ENCODE assay signal across 8 mouse cellular contexts in genomic region chr6:87589718-87590393, GRCm38 (mm10). TPM values are rescaled to one million over a fixed set of nuclear protein-coding genes. Genes with fewer than 3 reads are reported as not detected.
DNase-seq lines count a peak whose midpoint lies in the region; ATAC-seq and TF ChIP-seq lines count a peak whose summit lies in the region.

No protein-coding gene starts in this region.

- H3K4me1 ChIP-seq in heart, embryonic 13.5 days = peaks cover 15% of the 10 kb centered on the region
- peaks cover 19% of the 10 kb centered on the region for H3K4me1 ChIP-seq in embryonic facial prominence, embryonic 15.5 days
- H3K4me1 ChIP-seq in limb, embryonic 11.5 days (ENCODE audit: control insufficient read depth, insufficient read depth, low read length) = no peaks in the 10 kb centered on the region
- peaks cover 23% of the 10 kb centered on the region for H3K4me1 ChIP-seq in neural tube, embryonic 12.5 days
- H3K4me1 ChIP-seq in cerebellum, adult 2 months (ENCODE audit: control insufficient read depth, insufficient read depth, low read length) = 0 out of 2 replicates have a peak, but pooled peaks cover 3% of the 10 kb centered on the region

- no peak for TF ChIP-seq CTCF in cerebellum, adult 2 months (IDR thresholded peaks at IDR 0.05; ENCODE audit: borderline replicate concordance, insufficient read depth, low read depth, low read length)

- peak overlapping the region; percentile 81 for H3K9ac ChIP-seq in heart, embryonic 13.5 days
- 0 out of 2 replicates have a peak overlapping the region, but pooled peaks have one; percentile 31 for H3K9ac ChIP-seq in embryonic facial prominence, embryonic 15.5 days
- peak overlapping the region; percentile 56 for H3K9ac ChIP-seq in limb, embryonic 11.5 days (ENCODE audit: low read length)
- H3K9ac ChIP-seq in neural tube, embryonic 12.5 days = peak overlapping the region; percentile 58; the same call in 1 of the 2 replicates

- H3K9me3 ChIP-seq in heart, embryonic 13.5 days = no peaks in the 10 kb centered on the region
- no peaks in the 10 kb centered on the region for H3K9me3 ChIP-seq in embryonic facial prominence, embryonic 15.5 days (replicated peaks)
- no peaks in the 10 kb centered on the region for H3K9me3 ChIP-seq in limb, embryonic 11.5 days (ENCODE audit: control insufficient read depth, low read length)
- no peaks in the 10 kb centered on the region for H3K9me3 ChIP-seq in neural tube, embryonic 12.5 days

- WGBS in heart, embryonic 13.5 days = 16% methylated on average over 12 of the region's 12 CpGs
- 14% methylated on average over 12 of the region's 12 CpGs for WGBS in embryonic facial prominence, embryonic 15.5 days
- WGBS in limb, embryonic 11.5 days = 20% methylated on average over 11 of the region's 12 CpGs
- WGBS in neural tube, embryonic 12.5 days = 12% methylated on average over 12 of the region's 12 CpGs
- WGBS in cerebellum, adult 2 months = 15% methylated on average over 12 of the region's 12 CpGs

- peak overlapping the region; percentile 95 for H3K4me2 ChIP-seq in heart, embryonic 13.5 days
- peak overlapping the region; percentile 92 for H3K4me2 ChIP-seq in embryonic facial prominence, embryonic 15.5 days (replicated peaks)
- peak overlapping the region; percentile 96 for H3K4me2 ChIP-seq in limb, embryonic 11.5 days (ENCODE audit: low read depth, severe bottlenecking)
- peak overlapping the region; percentile 92 for H3K4me2 ChIP-seq in neural tube, embryonic 12.5 days (replicated peaks)

- TF ChIP-seq POLR2A in cerebellum, adult 2 months (IDR thresholded peaks at IDR 0.05; ENCODE audit: borderline replicate concordance, insufficient read depth, low read length) = no peak

- DNase-seq in heart, postnatal 4 days = no peak
- no peak for DNase-seq in limb, embryonic 11.5 days (ENCODE audit: low spot score)
- DNase-seq in cerebellum, adult 2 months = no peak
- no peak for DNase-seq in kidney, postnatal 36 days
- DNase-seq in layer of hippocampus, adult 9-10 months (ENCODE audit: low spot score) = no peak

- H3K36me3 ChIP-seq in heart, embryonic 13.5 days = 0 out of 2 replicates have a peak, but pooled peaks cover 2% of the 10 kb centered on the region
- H3K36me3 ChIP-seq in embryonic facial prominence, embryonic 15.5 days = no peaks in the 10 kb centered on the region
- no peaks in the 10 kb centered on the region for H3K36me3 ChIP-seq in limb, embryonic 11.5 days (ENCODE audit: control insufficient read depth, insufficient read depth, low read length)
- H3K36me3 ChIP-seq in neural tube, embryonic 12.5 days = no peaks in the 10 kb centered on the region

- peak overlapping the region; percentile 51; the same call in 1 of the 2 replicates for H3K27ac ChIP-seq in heart, embryonic 13.5 days (replicated peaks)
- no peak overlapping the region for H3K27ac ChIP-seq in embryonic facial prominence, embryonic 15.5 days (replicated peaks)
- no peak overlapping the region for H3K27ac ChIP-seq in limb, embryonic 11.5 days (replicated peaks; ENCODE audit: low read depth, low read length)
- no peak overlapping the region for H3K27ac ChIP-seq in neural tube, embryonic 12.5 days
- no peak overlapping the region for H3K27ac ChIP-seq in cerebellum, adult 2 months (ENCODE audit: insufficient read depth, low read length)

- H3K27me3 ChIP-seq in heart, embryonic 13.5 days (replicated peaks) = peaks cover 51% of the 10 kb centered on the region
- peaks cover 10% of the 10 kb centered on the region for H3K27me3 ChIP-seq in embryonic facial prominence, embryonic 15.5 days
- H3K27me3 ChIP-seq in limb, embryonic 11.5 days (ENCODE audit: control insufficient read depth, insufficient read depth, low read length) = 0 out of 2 replicates have a peak, but pooled peaks cover 3% of the 10 kb centered on the region
- peaks cover 10% of the 10 kb centered on the region for H3K27me3 ChIP-seq in neural tube, embryonic 12.5 days (replicated peaks)
- no peaks in the 10 kb centered on the region for H3K27me3 ChIP-seq in cerebellum, adult 2 months (ENCODE audit: control insufficient read depth, insufficient read depth, low read length)

- H3K4me3 ChIP-seq in heart, embryonic 13.5 days = peak overlapping the region; percentile 65
- H3K4me3 ChIP-seq in embryonic facial prominence, embryonic 15.5 days (replicated peaks) = peak overlapping the region; percentile 54
- peak overlapping the region; percentile 42 for H3K4me3 ChIP-seq in limb, embryonic 11.5 days (ENCODE audit: low read depth, low read length)
- peak overlapping the region; percentile 51 for H3K4me3 ChIP-seq in neural tube, embryonic 12.5 days
- no peak overlapping the region for H3K4me3 ChIP-seq in cerebellum, adult 2 months (replicated peaks; ENCODE audit: insufficient read depth, low read depth, low read length)

- peak; percentile 73 for ATAC-seq in heart, embryonic 13.5 days (ENCODE audit: extremely low read depth, insufficient number of reproducible peaks, low FRiP score, low TSS enrichment)
- 0 out of 2 replicates have a peak, but pooled peaks have one; percentile 6 for ATAC-seq in embryonic facial prominence, embryonic 15.5 days (ENCODE audit: insufficient number of reproducible peaks, low FRiP score, low TSS enrichment, low read depth)
- 0 out of 2 replicates have a peak, but pooled peaks have one; percentile 9 for ATAC-seq in limb, embryonic 11.5 days (ENCODE audit: insufficient number of reproducible peaks, low FRiP score, low TSS enrichment, low read depth)
- ATAC-seq in neural tube, embryonic 12.5 days (ENCODE audit: low FRiP score, low read depth) = peak; percentile 35; the same call in 1 of the 2 replicates

RNA-seq across cellular contexts. Expression of gene Prokr1, which starts 0.7 kb away (rescaled TPM):
- 2.1 and 3.0 TPM in 2 replicates for polyA plus RNA-seq in heart, embryonic 13.5 days (2015; fragmentation: Nextera tagmentation; extraction: Ambion mirVana)
- total RNA-seq in heart, postnatal 4 days (2021) = 1 to 10 TPM in 1 of 2 experiments, under 1 TPM in 1; 0.88 to 1.1 TPM
- polyA plus RNA-seq in embryonic facial prominence, embryonic 15.5 days (2015; fragmentation: Nextera tagmentation; extraction: Ambion mirVana) = 7.5 and 7.8 TPM in 2 replicates
- 0.75 and 0.95 TPM in 2 replicates for polyA plus RNA-seq in limb, embryonic 11.5 days (2014; fragmentation: Nextera tagmentation; extraction: Ambion mirVana)
- 3.1 and 4.1 TPM in 2 replicates for polyA plus RNA-seq in neural tube, embryonic 12.5 days (2016; fragmentation: Nextera tagmentation; extraction: Ambion mirVana)
- 0.03 and 0.13 TPM in 2 replicates for polyA plus RNA-seq in cerebellum, adult 2 months (2012; rRNA removed)

RNA-seq across cellular contexts. Expression of gene Arhgap25, which starts 56.8 kb away (rescaled TPM):
- polyA plus RNA-seq in heart, embryonic 13.5 days (2015; fragmentation: Nextera tagmentation; extraction: Ambion mirVana) = 3.5 and 3.6 TPM in 2 replicates
- total RNA-seq in heart, postnatal 4 days (2021) = 1 to 10 TPM; 5.2 to 6.1 TPM
- 8.3 and 10.0 TPM in 2 replicates for polyA plus RNA-seq in embryonic facial prominence, embryonic 15.5 days (2015; fragmentation: Nextera tagmentation; extraction: Ambion mirVana)
- polyA plus RNA-seq in limb, embryonic 11.5 days (2014; fragmentation: Nextera tagmentation; extraction: Ambion mirVana) = 2.5 and 2.6 TPM in 2 replicates
- polyA plus RNA-seq in neural tube, embryonic 12.5 days (2016; fragmentation: Nextera tagmentation; extraction: Ambion mirVana) = 2.8 and 3.8 TPM in 2 replicates
- polyA plus RNA-seq in cerebellum, adult 2 months (2012; rRNA removed) = 0.39 and 0.70 TPM in 2 replicates

Comparison
In these comparisons a context has a peak if more than half of its experiments do, and no peak if none do; other contexts are left out.
1. ATAC-seq: peak in every context shown above with its lines; median percentile 73 in heart, embryonic 13.5 days; 35 in neural tube, embryonic 12.5 days; 9 in limb, embryonic 11.5 days; 6 in embryonic facial prominence, embryonic 15.5 days.
2. H3K9ac ChIP-seq: peak in every context shown above with its lines; median percentile 81 in heart, embryonic 13.5 days; 58 in neural tube, embryonic 12.5 days; 56 in limb, embryonic 11.5 days; 31 in embryonic facial prominence, embryonic 15.5 days.